Mouse (Mus musculus) G1E (cell line): ENCODE results near the gene Sult2b1.

ENCODE experiments used
- CTCF ChIP-seq: IDR thresholded peaks from 2 replicates; pipeline ENCODE4 v1.5.1; 2012; ENCODE audit warnings: low read depth, low read length, inconsistent platforms, mixed read lengths
- GATA1 ChIP-seq: IDR thresholded peaks from 2 replicates; pipeline ENCODE4 v1.6.1; 2012; ENCODE audit warnings: borderline replicate concordance, low read length, inconsistent platforms, mixed read lengths
- GATA2 ChIP-seq: IDR thresholded peaks from 2 replicates; pipeline ENCODE4 v1.6.1; 2012; ENCODE audit warnings: low read depth, low read length, inconsistent platforms, borderline replicate concordance
- TAL1 ChIP-seq: conservative IDR thresholded peaks from 2 replicates; pipeline ENCODE4 v1.6.1; 2012; ENCODE audit warnings: low read depth, low read length, inconsistent platforms, mixed read lengths

GRCm38 (mm10) chr7:45710477-45711191, 73.8 kb downstream of the Sult2b1 start:
- TF ChIP-seq TAL1 (no peak), CTCF (no peak), GATA2 (no peak), GATA1 (no peak)
